7 mouse cellular contexts compared by ENCODE assay signal in genomic region chr2:30796382-30796781, GRCm38 (mm10). TPM values are rescaled to one million over a fixed set of nuclear protein-coding genes. Genes with fewer than 3 reads are reported as not detected.
A peak's percentile ranks its signal among the peaks of the same experiment; 100 is the strongest.
DNase-seq lines count a peak whose midpoint lies in the region; ATAC-seq and TF ChIP-seq lines count a peak whose summit lies in the region.

No protein-coding gene starts in this region.

- no peak for TF ChIP-seq POLR2A in small intestine, adult 2 months (IDR thresholded peaks at IDR 0.05; ENCODE audit: low read depth, low read length)

- peak overlapping the region; percentile 14; the same call in 1 of the 2 replicates for H3K4me3 ChIP-seq in embryonic facial prominence, embryonic 12.5 days
- peak overlapping the region; percentile 20 for H3K4me3 ChIP-seq in limb, embryonic 12.5 days (replicated peaks)
- H3K4me3 ChIP-seq in midbrain, embryonic 13.5 days (replicated peaks) = peak overlapping the region; percentile 13
- H3K4me3 ChIP-seq in small intestine, adult 2 months (ENCODE audit: low read depth, low read length) = 0 out of 2 replicates have a peak overlapping the region, but pooled peaks have one; percentile 20

- TF ChIP-seq CTCF in small intestine, adult 2 months (IDR thresholded peaks at IDR 0.05; ENCODE audit: extremely low read depth, insufficient read length, insufficient replicate concordance, low read depth, low read length) = no peak

- 2% methylated on average over 11 of the region's 11 CpGs for WGBS in embryonic facial prominence, embryonic 12.5 days
- 5% methylated on average over 11 of the region's 11 CpGs for WGBS in limb, embryonic 12.5 days
- WGBS in midbrain, embryonic 13.5 days = 4% methylated on average over 11 of the region's 11 CpGs
- WGBS in small intestine, adult 2 months = 21% methylated on average over 11 of the region's 11 CpGs

- no peak overlapping the region for H3K9ac ChIP-seq in embryonic facial prominence, embryonic 12.5 days
- peak overlapping the region; percentile 40; the same call in 1 of the 2 replicates for H3K9ac ChIP-seq in limb, embryonic 12.5 days (replicated peaks)
- peak overlapping the region; percentile 28 for H3K9ac ChIP-seq in midbrain, embryonic 13.5 days (replicated peaks)

- no peaks in the 10 kb centered on the region for H3K36me3 ChIP-seq in embryonic facial prominence, embryonic 12.5 days
- no peaks in the 10 kb centered on the region for H3K36me3 ChIP-seq in limb, embryonic 12.5 days
- H3K36me3 ChIP-seq in midbrain, embryonic 13.5 days = no peaks in the 10 kb centered on the region
- no peaks in the 10 kb centered on the region for H3K36me3 ChIP-seq in small intestine, adult 2 months (ENCODE audit: control insufficient read depth, insufficient read depth, low read length)

- DNase-seq in adrenal gland, postnatal 10 days = peak; percentile 86
- peak; percentile 59 for DNase-seq in heart, adult 8-10 months (ENCODE audit: low spot score)
- DNase-seq in kidney, adult 8-10 months = peak; percentile 77 to 81

- no peaks in the 10 kb centered on the region for H3K9me3 ChIP-seq in embryonic facial prominence, embryonic 12.5 days
- H3K9me3 ChIP-seq in limb, embryonic 12.5 days = no peaks in the 10 kb centered on the region
- no peaks in the 10 kb centered on the region for H3K9me3 ChIP-seq in midbrain, embryonic 13.5 days

- peak overlapping the region; percentile 41 for H3K4me2 ChIP-seq in embryonic facial prominence, embryonic 12.5 days (replicated peaks)
- H3K4me2 ChIP-seq in limb, embryonic 12.5 days = peak overlapping the region; percentile 56
- peak overlapping the region; percentile 44 for H3K4me2 ChIP-seq in midbrain, embryonic 13.5 days (replicated peaks)

- H3K27ac ChIP-seq in embryonic facial prominence, embryonic 12.5 days = peak overlapping the region; percentile 65
- H3K27ac ChIP-seq in limb, embryonic 12.5 days = peak overlapping the region; percentile 80
- H3K27ac ChIP-seq in midbrain, embryonic 13.5 days = peak overlapping the region; percentile 77
- H3K27ac ChIP-seq in small intestine, adult 2 months (ENCODE audit: insufficient read depth, low read depth, low read length) = no peak overlapping the region

- peak; percentile 71 for ATAC-seq in embryonic facial prominence, embryonic 12.5 days (ENCODE audit: insufficient number of reproducible peaks, insufficient read depth, low FRiP score, low TSS enrichment)
- peak; percentile 54 for ATAC-seq in limb, embryonic 12.5 days (ENCODE audit: insufficient number of reproducible peaks, insufficient read depth, low FRiP score, low TSS enrichment, low read depth)
- peak; percentile 74 for ATAC-seq in midbrain, embryonic 13.5 days

- peaks cover 8% of the 10 kb centered on the region; the same call in 1 of the 2 replicates for H3K27me3 ChIP-seq in embryonic facial prominence, embryonic 12.5 days
- H3K27me3 ChIP-seq in limb, embryonic 12.5 days = peaks cover 21% of the 10 kb centered on the region
- peaks cover 25% of the 10 kb centered on the region for H3K27me3 ChIP-seq in midbrain, embryonic 13.5 days
- peaks cover 5% of the 10 kb centered on the region for H3K27me3 ChIP-seq in small intestine, adult 2 months (ENCODE audit: control insufficient read depth, insufficient read depth, low read length)

- peaks cover 36% of the 10 kb centered on the region for H3K4me1 ChIP-seq in embryonic facial prominence, embryonic 12.5 days
- peaks cover 52% of the 10 kb centered on the region for H3K4me1 ChIP-seq in limb, embryonic 12.5 days (replicated peaks)
- peaks cover 50% of the 10 kb centered on the region for H3K4me1 ChIP-seq in midbrain, embryonic 13.5 days (replicated peaks)
- H3K4me1 ChIP-seq in small intestine, adult 2 months (ENCODE audit: control insufficient read depth, insufficient read depth, insufficient read length, low read length) = peaks cover 6% of the 10 kb centered on the region; the same call in 1 of the 2 replicates

RNA-seq across cellular contexts. Expression of gene 1700001O22Rik, which starts 7.1 kb away (rescaled TPM):
- 1 to 10 TPM in 1 of 2 experiments, under 1 TPM in 1; 0.96 to 1.2 TPM for total RNA-seq in adrenal gland, postnatal 10 days (2021)
- 3.8 and 4.0 TPM in 2 replicates for polyA plus RNA-seq in embryonic facial prominence, embryonic 12.5 days (2016; fragmentation: Nextera tagmentation; extraction: Ambion mirVana)
- total RNA-seq in heart, adult 8-10 months (2022) = 1 to 10 TPM in 1 of 4 experiments, under 1 TPM in 3; 0.24 to 1.2 (median 0.55) TPM
- 3.1 and 5.4 TPM in 2 replicates for polyA plus RNA-seq in limb, embryonic 12.5 days (2016; fragmentation: Nextera tagmentation; extraction: Ambion mirVana)
- 1.1 and 1.3 TPM in 2 replicates for polyA plus RNA-seq in midbrain, embryonic 13.5 days (2015; fragmentation: Nextera tagmentation; extraction: Ambion mirVana)
- polyA plus RNA-seq in small intestine, adult 2 months (2012; rRNA removed) = 0.71 and 1.9 TPM in 2 replicates

RNA-seq across cellular contexts. Expression of gene Ntmt1, which starts 11.2 kb away (rescaled TPM):
- total RNA-seq in adrenal gland, postnatal 10 days (2021) = 10 to 100 TPM; 33.4 to 34.9 TPM
- 105 and 106 TPM in 2 replicates for polyA plus RNA-seq in embryonic facial prominence, embryonic 12.5 days (2016; fragmentation: Nextera tagmentation; extraction: Ambion mirVana)
- 10 to 100 TPM; 23.8 to 27.7 (median 25.3) TPM for total RNA-seq in heart, adult 8-10 months (2022)
- polyA plus RNA-seq in limb, embryonic 12.5 days (2016; fragmentation: Nextera tagmentation; extraction: Ambion mirVana) = 103 and 108 TPM in 2 replicates
- polyA plus RNA-seq in midbrain, embryonic 13.5 days (2015; fragmentation: Nextera tagmentation; extraction: Ambion mirVana) = 121 and 123 TPM in 2 replicates
- polyA plus RNA-seq in small intestine, adult 2 months (2012; rRNA removed) = 14.3 and 23.8 TPM in 2 replicates

RNA-seq across cellular contexts. Expression of gene Asb6, which starts 33.8 kb away (rescaled TPM):
- 10 to 100 TPM; 17.2 to 19.6 TPM for total RNA-seq in adrenal gland, postnatal 10 days (2021)
- 40.0 and 41.8 TPM in 2 replicates for polyA plus RNA-seq in embryonic facial prominence, embryonic 12.5 days (2016; fragmentation: Nextera tagmentation; extraction: Ambion mirVana)
- 10 to 100 TPM in 1 of 4 experiments, 1 to 10 TPM in 3; 8.4 to 11.3 (median 8.7) TPM for total RNA-seq in heart, adult 8-10 months (2022)
- polyA plus RNA-seq in limb, embryonic 12.5 days (2016; fragmentation: Nextera tagmentation; extraction: Ambion mirVana) = 44.9 and 47.4 TPM in 2 replicates
- polyA plus RNA-seq in midbrain, embryonic 13.5 days (2015; fragmentation: Nextera tagmentation; extraction: Ambion mirVana) = 41.7 and 43.0 TPM in 2 replicates
- 23.5 and 31.7 TPM in 2 replicates for polyA plus RNA-seq in small intestine, adult 2 months (2012; rRNA removed)

RNA-seq across cellular contexts. Expression of gene Prrx2, which starts 38.4 kb away (rescaled TPM):
- total RNA-seq in adrenal gland, postnatal 10 days (2021) = 1 to 10 TPM; 2.3 to 4.0 TPM
- 106 and 121 TPM in 2 replicates for polyA plus RNA-seq in embryonic facial prominence, embryonic 12.5 days (2016; fragmentation: Nextera tagmentation; extraction: Ambion mirVana)
- under 1 TPM; 0.28 to 1.00 (median 0.73) TPM for total RNA-seq in heart, adult 8-10 months (2022)
- polyA plus RNA-seq in limb, embryonic 12.5 days (2016; fragmentation: Nextera tagmentation; extraction: Ambion mirVana) = 194 and 201 TPM in 2 replicates
- 2.0 and 2.8 TPM in 2 replicates for polyA plus RNA-seq in midbrain, embryonic 13.5 days (2015; fragmentation: Nextera tagmentation; extraction: Ambion mirVana)
- polyA plus RNA-seq in small intestine, adult 2 months (2012; rRNA removed) = 1.8 and 2.6 TPM in 2 replicates
